Mouse (Mus musculus) layer of hippocampus, adult 8-10 months (tissue): ENCODE results near the gene Hsd17b7. TPM values are rescaled to one million over a fixed set of nuclear protein-coding genes. Genes with fewer than 3 reads are reported as not detected.
A peak's percentile ranks its signal among the peaks of the same experiment; 100 is the strongest.
"Not testable (repeated sequence)": the region's sequence is repeated elsewhere in the genome, so short reads cannot be mapped to it uniquely, and the experiment has no call there.

ENCODE experiments used
- DNase-seq, 2 experiments: peaks; one replicate each; pipeline ENCODE4 v3.0.0; 2022; ENCODE audit warnings: low spot score in 2 of 2
- total RNA-seq, 4 experiments: library from RNA; stranded (reverse); gene quantifications; 2 replicates each; pipeline ENCODE4 v1.2.4; 2022

Hsd17b7 gene
- 10 to 100 TPM; 14.9 to 19.0 (median 17.0) TPM for total RNA-seq

DNA sequence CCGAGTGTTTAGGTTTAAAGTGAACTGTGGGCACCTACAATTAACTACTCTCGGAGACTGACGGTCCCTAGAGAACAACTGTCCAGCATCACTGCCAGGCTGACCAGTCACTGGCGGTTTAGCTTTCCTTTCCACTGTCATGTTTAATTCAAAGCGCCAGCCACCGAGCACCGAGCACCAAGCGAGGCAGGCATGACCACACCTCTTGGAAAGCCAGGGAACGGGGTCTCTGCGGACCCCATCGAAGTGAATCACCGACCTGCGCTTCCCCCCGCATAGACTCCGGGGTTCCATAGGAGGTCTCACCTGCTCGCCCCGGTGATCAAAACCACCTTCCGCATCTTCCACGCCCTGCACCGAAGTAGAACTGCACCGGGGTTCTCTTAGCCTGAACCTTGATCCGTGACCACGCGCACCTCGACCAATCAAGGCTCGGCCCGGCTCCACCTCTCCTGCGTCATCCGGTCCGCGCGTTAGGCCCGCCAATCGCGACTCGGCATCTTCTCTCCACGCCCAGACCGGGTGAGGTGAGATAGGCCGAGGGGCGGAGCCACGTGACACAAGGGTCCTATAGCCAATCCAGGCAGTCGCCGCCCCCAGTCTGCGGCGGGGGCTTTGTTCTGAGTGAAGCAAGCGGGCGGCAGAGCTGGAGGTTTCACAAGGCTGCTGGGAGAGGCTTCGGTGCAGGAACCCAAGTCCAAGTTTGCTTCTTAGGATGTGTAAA is at the start of gene Hsd17b7:
Gene Hsd17b7 (minus strand): TSS at position 450 of the 724 bp plus-strand sequence.
- peak; percentile 98 to 99 for DNase-seq

DNA sequence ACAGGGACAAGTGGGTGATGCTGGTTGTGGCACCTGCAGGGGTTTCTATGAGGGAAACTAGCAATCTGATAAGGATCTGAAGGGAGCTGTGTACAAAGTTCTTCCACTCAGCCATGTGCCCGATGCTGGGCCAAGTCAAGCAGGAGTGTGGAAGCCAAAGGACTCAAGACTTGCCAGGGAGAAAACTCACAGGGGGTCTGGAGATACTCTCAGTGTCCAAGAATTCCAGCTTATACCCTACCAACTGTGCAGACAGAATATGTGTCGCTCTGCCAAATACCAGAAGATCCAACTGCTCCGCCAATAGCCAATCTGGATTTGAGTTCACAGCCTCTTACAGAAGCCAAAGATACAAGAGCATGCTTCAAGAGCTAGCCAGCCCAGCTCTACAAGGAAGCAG is 45.7 kb upstream of the Hsd17b7 start:
- no peak for DNase-seq

DNA sequence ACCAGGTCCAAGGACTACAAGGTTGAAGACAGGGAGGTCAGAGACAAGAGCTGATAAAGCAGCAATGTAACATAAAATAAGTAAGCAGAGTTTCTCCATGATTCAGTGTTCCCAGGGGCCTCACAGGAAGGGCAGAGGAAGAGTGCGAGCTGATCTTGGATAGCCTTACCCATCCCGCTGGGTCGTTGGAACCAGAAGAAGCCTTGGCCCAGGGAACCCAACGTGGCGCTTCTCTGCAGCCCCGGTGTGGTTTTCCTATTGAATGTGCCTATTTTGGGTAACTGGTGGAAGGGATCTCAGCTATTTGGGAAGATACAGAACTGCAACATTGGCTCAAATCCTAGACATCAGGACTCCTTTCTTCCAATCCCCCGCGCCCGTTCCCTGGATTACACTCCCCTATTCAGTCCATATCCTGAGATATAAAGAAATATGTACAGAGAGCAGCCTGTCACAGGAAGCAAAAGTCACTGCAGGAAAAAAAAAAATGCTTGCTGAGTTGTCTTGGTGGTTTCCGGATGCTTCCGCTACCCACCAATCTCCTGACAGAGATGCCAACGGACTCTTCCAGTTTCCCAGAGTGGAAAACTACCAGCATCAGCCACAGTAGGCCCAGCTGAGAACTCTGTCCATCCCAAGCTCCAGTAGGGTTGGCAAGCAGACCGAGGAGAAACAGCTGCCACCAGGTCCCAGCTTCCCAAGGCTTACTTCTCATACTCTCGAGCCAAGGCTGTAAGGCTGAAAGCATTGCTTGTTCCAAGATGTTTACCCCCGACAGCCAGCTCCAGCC is 41.9 kb upstream of the Hsd17b7 start:
- DNase-seq = no peak

DNA sequence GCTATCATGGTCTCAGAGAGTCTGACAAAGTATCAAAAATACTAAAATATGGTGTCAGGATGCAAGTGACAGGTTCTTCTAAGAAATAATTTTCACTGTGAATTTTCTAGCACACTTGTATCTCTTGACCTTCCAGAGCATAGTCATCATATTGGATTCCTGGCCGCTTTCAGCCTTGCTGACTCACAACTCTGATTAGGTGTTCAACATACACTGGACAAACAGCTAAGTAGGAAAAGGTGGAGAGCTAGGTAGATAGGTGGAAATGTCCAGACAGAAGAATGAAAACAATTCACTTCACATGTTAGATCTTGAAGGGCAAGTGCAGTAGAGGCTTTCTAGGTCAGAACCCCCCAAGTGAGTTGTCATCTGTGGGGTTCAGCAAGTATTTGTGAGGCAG is 40.3 kb upstream of the Hsd17b7 start:
- DNase-seq = no peak

DNA sequence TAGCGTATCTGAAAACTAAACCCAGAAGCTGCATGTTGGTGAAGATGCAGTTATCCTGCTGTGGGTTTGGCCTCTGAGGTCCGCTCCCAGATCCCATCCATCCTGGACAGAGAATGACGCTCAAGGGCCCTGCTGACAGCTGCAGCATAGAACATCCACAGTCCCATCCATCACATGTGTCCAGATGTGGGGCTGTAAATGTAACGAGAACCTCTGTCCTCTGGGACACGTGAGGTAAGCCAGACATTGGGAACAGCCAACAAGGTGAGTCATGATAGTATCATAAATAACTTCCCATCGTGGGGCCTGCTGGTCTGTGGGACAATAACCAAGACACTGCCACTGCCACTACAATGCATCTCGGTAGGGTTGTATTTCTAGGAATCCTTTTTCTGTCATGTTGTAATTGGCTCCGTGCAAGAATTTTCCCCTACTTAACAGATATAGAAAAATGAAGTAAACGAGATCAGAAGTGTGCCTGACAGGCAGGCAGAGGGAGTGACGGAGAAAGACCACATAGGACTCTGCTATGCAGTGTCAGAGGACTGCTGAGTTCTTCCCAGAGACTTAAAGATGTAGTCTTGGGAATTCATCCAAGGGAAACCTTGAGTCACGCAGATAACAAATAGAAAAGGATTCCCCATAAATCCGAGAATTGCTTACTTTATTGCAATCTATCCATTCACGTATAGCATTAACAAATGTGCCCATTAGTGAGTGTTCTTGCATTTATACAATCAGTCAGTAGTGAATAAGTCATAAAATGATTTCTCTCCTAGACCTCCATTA is 39.6 kb upstream of the Hsd17b7 start:
- DNase-seq = no peak

DNA sequence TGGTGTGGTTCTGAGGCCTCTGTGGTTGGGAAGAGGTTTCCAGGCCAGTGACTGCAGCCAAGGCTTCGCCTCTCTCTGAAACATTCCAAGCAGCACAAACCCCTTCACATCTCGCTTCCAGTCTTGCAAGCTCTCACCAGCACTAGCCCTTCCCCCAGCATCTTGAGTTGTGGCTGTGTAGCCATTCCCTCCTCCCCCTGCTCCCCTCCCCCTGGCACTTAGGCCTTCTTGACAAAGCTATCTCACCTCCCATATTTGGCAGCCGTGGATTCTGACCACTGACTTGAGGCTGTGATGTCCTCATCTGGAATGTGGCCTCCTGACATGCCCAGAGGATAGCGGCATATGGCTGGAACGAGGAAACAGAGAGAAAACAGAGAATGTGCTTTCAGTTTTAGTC is 37.5 kb upstream of the Hsd17b7 start:
- no peak for DNase-seq

DNA sequence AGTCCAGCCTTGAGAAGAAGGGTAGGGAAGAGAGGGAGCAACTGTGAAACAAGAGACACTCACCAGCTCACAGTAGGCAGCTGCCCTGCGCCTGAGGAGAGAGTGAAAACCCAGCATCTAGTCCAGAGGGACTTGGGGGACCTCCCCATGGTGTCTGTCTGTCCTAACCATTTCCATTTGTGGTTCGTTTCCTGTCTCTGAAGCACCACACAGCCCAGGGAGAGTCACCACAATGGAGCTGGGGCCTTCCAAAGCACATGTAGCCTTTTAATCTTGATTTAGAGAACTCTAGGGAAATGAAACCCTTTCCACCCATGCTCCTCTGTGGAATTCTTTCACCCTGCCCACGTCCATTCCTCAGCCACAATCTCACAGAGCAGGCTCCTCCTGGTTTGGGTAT is 36.3 kb upstream of the Hsd17b7 start:
- DNase-seq = no peak

DNA sequence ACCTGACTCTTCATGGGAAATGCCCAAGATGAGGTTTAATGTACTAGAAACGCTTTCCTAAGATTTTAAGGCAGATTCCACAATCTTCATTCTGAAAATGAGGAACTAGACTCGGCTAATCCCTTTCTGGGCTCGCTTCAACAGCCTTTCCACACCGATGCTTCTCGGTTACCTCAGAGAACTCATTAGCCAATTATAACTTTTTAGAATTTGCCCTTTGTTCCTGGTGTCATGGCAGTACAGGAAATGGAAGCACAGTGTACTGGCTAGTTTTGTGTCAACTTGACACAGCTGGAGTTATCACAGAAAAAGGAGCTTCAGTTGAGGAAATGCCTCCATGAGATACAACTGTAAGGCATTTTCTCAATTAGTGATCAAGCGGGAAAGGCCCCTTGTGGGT is 24.9 kb upstream of the Hsd17b7 start:
- not testable (repeated sequence) for DNase-seq

DNA sequence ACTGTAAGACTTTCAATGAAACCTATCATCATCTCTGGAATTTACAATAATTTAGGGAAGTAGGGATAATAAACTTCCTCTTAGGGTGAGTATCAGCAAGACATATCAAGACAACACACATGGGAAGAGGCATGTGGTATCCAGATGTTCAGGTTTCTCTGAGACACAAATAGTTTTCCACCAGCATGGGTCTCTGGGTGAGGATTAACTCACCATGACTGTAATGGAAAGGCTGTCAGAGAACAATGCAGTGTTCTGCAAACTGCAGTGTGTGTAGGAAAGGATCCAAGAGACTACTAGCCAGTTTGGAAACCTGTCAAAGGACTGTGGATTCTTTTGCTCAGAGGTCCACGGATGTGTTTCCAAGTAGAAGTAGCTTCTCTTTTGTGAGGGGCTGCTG is 17.1 kb upstream of the Hsd17b7 start:
- DNase-seq = no peak

DNA sequence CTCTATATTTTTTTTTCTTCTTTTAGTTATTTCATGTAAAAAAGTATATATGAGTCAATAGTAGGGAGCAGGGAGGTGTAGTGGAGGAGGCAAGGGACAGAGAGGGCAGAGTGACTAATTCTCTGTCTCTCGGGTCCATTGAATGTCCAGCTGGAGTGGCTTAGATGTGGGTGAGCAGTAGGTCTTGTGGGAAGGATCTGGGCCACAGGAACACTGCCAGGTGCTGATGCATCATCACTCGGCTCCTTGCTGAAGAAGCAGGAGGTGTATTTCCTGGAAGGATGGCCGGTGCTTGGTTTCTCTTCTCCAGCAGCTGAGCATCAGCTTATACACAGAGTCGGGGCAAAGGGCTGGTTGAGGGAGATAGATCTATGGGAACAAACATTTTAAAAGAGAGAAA is 8.6 kb upstream of the Hsd17b7 start:
- no peak for DNase-seq

DNA sequence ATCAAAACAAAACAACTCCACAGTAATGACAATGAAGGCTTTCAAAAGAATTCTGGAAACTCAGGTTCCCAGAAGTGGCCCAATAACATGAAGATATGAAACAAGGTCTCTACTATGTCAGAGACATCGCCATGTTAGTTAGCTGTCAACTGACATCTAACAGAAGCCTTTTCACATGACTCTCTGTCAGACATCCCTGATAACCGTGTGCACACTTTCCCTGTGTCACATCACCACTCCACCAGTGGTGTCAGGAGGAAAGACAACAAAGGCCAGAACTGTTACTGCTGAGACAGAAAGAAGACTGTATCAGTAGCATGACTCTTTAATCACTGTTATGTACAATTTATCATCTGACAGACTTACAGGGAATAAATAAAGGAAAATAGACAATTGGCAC is 3.0 kb upstream of the Hsd17b7 start:
- DNase-seq = no peak

DNA sequence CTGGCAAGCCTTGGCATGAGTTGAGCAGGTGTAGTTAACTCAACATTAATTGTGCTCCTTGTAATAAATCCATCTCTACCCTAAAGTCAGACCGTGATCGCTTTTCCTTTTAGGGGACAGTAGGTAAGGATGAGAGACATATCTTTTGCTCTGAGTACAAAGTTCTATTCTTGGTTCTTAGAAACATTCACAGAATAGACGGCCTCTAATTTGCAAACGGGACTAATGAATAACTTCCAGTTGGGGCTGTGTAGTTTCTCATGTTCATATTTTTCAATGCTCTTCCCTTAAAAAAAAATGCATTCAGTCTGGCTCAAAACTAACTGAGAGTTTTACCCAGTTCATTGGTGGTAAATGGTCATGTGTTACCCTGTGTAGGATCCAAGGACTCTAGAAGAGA is 1.9 kb upstream of the Hsd17b7 start:
- DNase-seq = no peak

DNA sequence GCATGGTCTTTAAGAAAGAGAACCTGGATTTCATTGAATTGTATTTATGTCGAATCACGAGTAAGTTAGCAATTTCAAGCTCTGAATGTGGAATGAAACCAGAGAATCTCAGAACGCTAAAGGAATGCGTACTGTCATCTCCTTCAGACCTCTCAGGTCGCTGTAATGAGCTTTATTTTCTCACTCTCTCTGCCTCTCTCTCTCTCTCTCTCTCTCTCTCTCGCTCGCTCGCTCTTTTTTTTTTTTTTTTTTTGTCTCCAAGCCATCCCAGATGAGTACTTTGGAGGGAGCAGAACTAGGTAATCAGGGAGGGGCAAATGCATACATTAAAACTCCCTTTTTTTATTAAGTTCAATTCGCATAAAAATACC is 460 bp upstream of the Hsd17b7 start:
- no peak for DNase-seq

DNA sequence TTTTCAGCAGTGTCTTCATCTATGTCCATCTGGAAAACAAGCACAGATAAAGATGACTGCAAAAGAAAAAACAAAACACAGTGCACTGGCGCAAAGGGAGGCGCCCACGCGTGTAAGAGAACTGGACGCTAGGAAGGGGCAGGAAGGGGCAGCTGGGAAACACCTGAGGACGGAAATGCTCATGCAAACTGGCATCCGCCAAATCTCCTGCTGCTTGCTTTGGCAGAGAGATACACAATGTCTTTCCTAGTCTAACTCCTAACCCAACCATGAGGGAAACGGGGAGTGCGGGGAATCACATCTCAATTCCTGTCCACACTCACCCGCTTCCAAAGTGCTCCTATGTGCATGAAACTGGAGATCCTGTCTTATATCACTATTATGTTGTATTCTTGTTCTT is 15.9 kb downstream of the Hsd17b7 start:
- DNase-seq = no peak

DNA sequence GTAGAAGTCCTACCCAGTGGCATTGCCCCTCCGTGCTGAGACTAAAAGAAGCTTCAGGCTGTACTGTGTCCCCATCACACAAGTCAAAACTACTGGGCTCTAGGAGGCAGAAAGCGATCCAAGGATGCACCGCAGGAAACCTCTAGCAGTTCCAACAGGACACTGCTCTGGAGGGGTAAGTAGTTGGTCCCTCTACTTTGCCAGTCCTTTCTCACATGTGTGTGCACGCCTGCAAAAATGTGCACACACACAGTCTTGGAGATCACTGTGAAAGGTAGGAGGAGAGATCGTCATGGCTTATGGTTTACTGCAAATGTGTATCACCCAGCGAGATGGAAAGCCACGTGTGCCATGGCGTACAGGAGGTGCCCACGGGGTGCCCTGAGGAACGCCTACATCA is 16.4 kb downstream of the Hsd17b7 start:
- no peak for DNase-seq

DNA sequence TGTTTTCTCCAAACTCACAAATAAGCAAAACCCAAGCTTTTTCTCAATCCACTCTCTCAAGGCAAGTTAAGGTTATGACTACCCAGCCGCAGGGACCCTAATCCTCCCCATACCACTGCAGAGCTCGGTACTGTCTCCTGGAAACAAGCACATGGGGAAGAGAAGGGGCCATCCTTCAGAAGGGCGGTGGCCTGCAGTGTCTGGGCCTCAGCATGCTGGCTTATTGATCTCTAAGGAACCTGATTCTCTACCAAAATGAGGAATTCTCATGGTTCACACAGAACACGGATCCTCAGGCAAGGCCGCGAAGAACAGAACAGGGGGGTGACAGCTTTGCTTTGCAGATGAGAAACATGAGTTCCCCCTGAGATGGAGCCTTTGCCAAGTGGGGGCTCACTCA is 17.5 kb downstream of the Hsd17b7 start:
- no peak for DNase-seq

DNA sequence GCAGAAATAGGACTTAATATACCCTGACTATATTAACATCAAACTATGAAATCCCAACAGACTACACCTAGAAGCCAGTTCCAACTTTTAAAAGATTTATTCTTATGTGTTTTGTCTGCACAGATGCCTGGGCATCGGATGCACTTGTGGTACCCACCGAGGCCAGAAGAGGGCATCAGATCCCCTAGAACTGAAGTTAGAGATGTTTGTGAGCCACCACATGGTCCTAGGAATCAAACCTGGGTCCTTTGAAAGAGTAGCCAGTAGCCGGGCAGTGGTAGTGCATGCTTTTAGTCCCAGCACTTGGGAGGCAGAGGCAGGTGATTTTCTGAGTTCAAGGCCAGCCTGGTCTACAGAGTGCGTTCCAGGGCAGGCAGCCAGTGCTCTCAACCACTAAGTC is 18.4 kb downstream of the Hsd17b7 start:
- no peak for DNase-seq

DNA sequence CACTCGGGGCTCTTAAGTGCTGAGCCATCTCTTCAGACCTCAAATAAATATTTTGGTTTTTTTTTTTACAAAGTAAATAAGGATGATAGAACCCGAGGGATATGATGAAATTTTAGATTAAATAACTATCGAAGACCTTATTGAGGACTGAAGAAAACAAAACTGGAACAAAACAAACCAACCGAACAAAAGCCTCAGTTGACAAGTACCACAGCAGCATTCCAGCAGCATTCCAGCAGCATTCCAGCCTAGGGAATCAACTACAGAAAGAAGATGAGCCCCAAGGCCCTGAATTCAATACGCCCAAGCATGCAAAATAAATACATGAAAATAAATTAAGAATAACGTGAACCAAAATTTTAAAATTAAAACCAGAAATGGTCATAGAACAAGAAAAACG is 19.1 kb downstream of the Hsd17b7 start:
- DNase-seq = no peak

DNA sequence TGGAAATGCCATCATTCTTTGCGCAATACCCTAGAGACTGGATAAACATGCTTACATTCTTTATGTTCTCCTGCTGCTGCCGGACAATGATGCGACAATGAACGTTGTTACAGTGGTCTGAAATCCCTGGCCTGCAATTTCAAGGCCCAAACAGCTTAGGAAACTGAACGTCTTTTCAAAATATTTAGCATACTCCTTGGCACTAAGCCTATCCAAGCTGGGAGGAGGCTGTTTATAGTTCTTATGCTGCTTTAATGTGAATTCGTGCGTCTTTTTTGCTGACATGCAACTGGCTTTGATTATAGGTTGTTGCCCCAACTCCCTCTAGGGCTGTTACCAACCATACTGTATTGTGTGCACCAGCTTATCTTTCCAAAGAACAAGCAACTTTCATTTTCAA is 20.2 kb downstream of the Hsd17b7 start:
- DNase-seq = no peak

DNA sequence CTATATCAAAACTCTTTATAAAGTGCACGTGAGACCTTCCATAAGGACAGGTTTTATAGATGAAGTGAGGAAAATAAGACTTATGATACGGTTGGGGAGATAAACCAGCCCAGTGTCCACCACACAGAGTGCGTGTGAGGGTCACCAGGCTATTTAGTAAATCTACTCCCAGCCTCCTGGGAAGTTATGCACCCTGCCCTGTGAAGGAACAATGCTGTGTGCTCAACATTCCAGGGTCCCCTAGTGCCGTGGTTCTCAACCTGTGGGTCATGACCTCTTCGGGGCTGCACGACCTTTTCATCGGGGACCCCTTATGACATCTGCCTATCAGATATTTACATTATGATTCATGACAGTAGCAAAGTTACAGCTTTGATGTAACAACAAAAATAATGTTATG is 20.8 kb downstream of the Hsd17b7 start:
- no peak for DNase-seq

DNA sequence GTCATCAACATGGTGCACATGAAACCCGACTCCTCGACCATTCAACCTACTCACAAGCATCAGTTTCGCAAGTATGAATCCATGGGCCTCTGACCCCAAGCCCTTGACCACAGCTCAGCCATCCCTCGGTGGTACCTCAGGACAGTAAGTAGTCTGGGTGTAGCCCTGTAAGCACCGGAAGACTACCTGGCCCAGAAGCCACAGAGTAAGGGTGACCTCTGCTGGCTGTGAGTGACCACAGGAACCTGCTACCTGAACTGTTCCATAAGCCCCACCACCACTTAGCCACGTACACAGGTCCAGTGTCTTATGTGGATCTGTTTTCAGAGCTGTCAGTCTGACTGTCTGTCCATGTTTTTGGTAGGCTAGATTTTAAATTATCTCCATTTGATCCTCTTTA is 21.4 kb downstream of the Hsd17b7 start:
- no peak for DNase-seq

DNA sequence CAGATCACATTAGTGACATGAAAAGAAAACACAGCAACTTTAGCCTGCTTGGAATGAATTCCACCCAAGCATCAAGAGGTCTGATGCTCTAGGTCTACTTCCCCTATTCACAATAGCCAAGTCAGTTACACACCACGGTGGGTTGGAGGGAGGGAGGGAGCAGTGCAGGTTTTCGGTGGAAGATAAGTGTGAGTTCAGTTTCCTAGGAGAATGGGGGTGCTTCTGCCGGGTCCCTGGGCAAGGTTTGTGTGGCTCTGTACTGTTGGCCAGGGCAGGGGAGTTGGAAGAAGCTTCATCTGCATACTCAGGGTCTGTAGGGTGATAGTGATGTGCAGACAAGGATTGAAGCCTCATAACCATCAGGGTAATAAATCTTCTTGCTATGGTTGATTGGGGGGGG is 23.0 kb downstream of the Hsd17b7 start:
- no peak for DNase-seq
